Mouse (Mus musculus): ENCODE measurements around the gene Calm5.

DNA sequence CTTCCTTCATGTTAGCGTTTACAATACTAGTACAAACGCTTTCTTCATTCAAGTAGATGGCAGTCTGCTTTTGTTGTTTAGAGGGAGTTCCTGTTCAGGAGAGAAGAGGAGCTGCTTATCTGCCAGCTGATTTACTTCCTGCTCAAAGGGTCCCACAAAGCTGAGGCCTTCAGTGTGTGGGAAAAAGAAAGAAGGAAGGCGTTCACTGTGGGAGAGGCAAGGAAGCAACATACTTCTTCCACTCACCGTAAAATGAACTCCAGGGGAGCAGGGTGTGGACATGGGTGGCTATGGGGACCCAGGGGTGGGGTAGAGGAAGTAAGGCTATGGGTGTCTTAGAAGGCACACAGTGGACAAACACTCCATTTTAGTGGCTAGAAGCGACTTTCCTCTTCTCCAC, 48.3 kb upstream of the Calm5 start:
- TF ChIP-seq POLR2A (IDR thresholded peaks at IDR 0.05; ENCODE audit: extremely low read depth, insufficient read depth, low read length): no peak
- no peak for TF ChIP-seq CTCF (IDR thresholded peaks at IDR 0.05; ENCODE audit: extremely low read depth, insufficient read depth, low read length)
